Mouse (Mus musculus) layer of hippocampus, postnatal 36 days (tissue): ENCODE results near the gene Chst10. TPM values are rescaled to one million over a fixed set of nuclear protein-coding genes. Genes with fewer than 3 reads are reported as not detected.
A peak's percentile ranks its signal among the peaks of the same experiment; 100 is the strongest.

Experiments
- DNase-seq, 2 experiments: peaks; one replicate each; pipeline ENCODE4 v3.0.0; 2022
- total RNA-seq, 2 experiments: library from RNA; stranded (reverse); gene quantifications; 2 replicates each; pipeline ENCODE4 v1.2.3; 2021

The Chst10 gene
- total RNA-seq, result 10 to 100 TPM; 52.2 to 55.2 TPM

GRCm38 (mm10) chr1:38897431-38898248 lies at the start of gene Chst10:
Gene Chst10, minus strand, starts transcription at chr1:38898161.
- DNase-seq, result peak; percentile 81 to 83

DNA sequence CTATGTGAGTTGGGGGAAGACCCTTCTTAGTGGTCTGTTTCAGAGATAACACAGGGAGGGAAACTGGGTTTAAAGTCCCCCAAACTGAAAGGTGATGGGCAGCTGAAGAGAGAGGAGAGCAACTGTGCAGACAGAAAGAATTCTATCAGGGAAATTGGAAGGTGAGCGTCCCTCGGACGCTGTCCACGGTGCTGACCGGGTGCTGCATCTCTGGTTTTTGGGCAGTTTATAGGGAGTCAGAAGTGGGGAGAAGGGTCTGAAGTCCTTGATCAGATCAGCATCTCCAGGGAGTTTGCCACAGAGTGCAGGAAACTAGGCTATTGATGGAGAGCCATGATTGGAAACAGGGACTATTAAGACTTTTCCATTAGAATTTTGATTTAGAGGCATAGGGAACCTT lies 41.6 kb upstream of the Chst10 start:
- no peak for DNase-seq

- DNase-seq, result no peak
Measured at GRCm38 (mm10) chr1:38938849-38939248, 40.9 kb upstream of the Chst10 start, which contains the start of gene Nms. Gene Nms, plus strand, starts transcription at chr1:38939149.

DNA sequence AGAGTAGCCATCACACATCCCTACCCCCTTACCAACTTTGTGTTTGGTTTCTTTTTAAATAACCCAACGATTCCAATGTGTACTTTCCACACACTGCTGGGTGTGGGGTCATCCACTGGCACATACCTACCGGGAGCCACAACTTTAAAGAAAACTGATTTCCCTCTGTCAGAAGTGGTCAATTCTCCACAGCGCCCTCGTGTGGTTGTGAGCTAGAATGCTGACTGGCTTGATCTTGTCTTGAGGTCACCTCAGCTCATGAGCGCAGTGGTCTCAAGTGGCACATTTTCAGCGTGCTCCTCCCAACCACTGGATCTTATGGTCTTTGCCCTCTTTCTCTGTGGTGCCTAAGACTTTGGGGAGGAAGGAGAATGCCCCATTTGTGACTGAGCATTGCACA lies 38.8 kb upstream of the Chst10 start:
- peak; percentile 14 to 15 for DNase-seq

DNA sequence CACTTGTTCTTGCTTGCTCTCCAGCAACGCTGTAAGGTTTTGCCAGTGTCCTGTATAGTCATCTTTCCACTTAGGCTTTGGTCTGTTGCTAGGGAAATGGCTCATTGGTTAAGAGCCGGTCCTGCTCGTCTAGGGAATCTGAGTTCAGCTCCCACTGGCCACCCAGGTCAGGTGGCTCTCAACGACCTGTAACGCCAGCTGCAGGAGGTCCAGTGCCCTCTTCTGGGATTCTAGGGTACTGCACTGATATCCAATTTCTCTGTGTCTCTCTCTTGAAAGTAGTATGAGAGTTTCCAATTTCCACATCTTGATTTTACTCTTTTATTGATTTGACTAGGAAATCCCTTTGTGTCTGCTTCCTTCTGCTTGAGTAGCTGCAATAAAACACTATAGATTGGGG lies 36.7 kb upstream of the Chst10 start:
- no peak for DNase-seq

- DNase-seq, result peak; percentile 10 to 20
Measured at GRCm38 (mm10) chr1:38930767-38931166, 32.8 kb upstream of the Chst10 start.

- no peak for DNase-seq
Measured at GRCm38 (mm10) chr1:38929468-38929867, 31.5 kb upstream of the Chst10 start.

GRCm38 (mm10) chr1:38928996-38929395 lies 31.0 kb upstream of the Chst10 start:
- no peak for DNase-seq

- no peak for DNase-seq
Measured at GRCm38 (mm10) chr1:38903985-38904384, 6.0 kb upstream of the Chst10 start.

- DNase-seq, result no peak
Measured at GRCm38 (mm10) chr1:38902571-38902970, 4.6 kb upstream of the Chst10 start.

DNA sequence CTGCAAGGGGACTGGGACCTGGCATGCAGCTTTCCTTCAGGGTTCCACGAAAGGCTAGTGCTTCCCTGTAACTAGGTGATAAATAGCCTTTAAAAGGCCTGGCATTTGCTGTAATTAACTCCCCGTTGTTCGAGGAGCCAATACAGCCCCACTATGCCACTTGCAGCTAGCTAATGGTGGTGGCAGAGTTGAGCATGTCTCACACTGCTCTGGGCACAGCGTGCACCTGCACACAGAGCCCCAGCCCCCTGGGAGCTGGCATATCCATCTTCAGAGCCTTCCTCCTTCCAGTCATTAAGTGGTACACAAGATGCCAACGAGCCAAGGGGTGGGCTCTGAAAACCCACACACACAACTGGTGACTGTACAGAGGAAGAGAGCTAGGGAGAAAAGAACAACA lies 4.9 kb downstream of the Chst10 start:
- DNase-seq, result no peak

DNA sequence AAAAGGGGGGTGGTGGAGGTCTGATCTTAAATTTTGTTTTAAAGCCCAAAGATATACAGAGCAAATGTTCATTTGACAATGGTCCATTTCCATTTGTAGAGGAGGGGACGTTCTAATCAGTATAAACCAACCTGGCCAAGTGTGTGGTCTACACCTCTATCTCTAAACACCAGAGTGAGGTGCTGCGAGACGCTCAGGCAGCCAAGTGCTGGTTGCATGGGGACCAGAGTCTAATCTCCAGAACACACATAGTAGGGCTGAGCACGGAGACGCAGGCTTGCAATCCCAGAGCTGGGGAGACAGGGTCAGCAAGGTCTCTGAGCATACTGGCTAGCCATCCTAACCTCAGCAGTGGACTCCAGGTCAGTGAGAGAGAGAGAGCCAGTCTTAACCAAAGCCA lies 6.5 kb downstream of the Chst10 start:
- DNase-seq, result no peak

GRCm38 (mm10) chr1:38888803-38889202 lies 9.2 kb downstream of the Chst10 start:
- no peak for DNase-seq

- no peak for DNase-seq
Measured at GRCm38 (mm10) chr1:38887011-38887410, 10.9 kb downstream of the Chst10 start.

DNA sequence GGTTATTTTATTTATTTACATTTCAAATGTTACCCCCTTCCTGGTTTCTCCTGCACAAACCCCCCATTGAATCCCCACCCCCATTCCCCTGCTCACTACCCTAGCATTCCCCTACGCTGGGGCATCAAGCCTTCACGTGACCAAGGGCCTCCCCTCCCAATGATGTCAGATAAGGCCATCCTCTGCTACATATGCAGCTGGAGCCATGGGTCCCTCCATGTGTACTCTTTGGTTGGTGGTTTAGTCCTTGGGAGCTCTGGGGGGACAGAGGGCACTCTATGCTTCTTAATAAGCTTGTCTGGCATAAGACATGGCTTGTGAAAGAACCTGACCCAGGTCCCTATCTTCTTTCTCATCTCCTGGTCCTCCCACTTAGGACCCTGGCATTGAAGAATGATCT lies 11.4 kb downstream of the Chst10 start:
- DNase-seq, result no peak

DNA sequence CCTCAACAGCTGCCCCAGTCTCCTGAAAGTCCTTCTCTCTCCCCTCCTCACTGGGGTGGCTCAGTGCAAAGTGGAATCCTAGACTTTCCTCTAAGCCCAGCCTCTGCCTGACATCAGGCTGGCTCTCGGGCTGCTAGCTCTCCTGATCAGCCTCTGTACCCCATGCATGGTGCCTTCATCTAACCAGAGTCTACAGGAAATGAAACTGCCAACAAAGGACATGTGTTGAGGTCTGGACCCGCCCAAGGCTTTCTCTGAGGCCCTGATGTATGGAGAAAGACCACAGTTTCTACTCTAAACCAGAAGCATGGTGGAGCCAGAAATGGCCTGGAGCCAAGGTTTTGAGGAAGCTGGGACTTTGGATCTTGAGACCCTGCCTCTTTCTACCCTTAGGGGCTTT lies 12.0 kb downstream of the Chst10 start:
- DNase-seq, result no peak

- no peak for DNase-seq
Measured at GRCm38 (mm10) chr1:38883766-38884165, 14.2 kb downstream of the Chst10 start.

DNA sequence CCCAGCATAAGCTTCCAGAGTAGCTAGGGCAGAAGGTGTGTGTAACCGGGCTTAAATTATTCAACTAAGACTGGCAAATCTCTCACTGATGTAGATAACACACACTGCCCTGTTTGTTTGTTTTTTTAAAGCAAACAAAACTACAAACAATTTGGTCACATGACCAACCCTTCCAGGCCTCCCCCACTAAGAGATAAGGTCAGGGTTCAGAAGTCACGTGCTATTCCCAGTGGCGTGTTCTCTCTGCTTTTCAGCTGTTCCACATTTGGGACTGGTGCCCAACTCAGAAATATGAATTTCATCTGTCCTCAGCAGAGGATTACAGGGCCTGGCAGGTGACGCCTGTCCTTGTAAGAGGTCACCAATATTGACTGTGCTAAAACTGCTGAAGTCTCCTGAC lies 15.2 kb downstream of the Chst10 start:
- DNase-seq, result no peak

DNA sequence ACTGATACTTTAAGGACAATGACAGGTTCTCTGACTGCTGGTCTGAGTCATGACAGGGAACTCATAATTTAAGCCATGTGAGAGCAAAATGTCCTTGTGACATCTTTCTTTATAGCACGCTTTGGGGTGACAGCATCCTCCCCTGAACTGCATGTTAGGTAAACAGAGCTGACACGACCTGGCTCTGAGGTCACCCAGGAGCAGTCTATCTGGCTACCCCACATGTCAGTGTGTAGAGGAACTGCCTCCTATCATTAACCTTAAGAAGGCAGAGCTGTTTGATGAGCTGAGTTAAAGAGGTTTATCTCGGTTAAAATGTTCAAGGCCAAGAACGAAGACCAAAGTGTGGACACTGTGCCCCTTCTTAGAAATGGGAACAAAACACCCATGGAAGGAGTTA lies 16.6 kb downstream of the Chst10 start:
- DNase-seq, result no peak

DNA sequence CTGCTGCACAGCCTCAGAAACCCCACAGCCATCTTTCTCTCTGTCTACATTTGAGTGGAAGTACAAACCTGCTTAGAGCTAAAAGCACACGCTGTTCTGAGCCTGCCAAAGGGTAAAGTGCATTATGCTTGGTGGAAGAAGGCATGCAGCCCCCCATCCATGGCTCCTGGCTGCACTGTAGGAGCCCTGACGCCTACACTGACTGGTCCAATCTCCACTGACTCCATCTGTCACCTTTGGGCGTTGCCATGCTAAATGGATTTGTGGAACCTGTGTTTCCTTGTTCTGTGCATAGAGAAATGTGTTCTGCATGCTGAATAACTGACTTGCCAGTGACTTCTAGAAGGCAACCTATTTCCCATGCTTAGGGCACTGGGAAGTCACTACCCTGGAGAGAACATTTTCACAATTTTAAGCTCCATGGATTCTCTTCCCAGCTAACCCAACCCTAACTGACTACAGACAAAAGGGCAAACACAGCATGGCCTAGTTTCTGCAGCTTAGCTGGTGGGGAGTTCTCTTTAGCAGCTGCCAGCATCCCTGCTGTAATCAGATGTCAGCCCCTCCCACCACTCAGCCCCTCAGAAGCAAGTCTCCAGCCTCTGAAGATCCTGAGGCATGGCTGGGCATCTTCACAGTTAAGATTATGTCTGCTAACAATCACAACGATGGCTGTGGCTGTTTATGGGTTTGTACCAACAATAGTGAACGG lies 21.1 kb downstream of the Chst10 start:
- no peak for DNase-seq

DNA sequence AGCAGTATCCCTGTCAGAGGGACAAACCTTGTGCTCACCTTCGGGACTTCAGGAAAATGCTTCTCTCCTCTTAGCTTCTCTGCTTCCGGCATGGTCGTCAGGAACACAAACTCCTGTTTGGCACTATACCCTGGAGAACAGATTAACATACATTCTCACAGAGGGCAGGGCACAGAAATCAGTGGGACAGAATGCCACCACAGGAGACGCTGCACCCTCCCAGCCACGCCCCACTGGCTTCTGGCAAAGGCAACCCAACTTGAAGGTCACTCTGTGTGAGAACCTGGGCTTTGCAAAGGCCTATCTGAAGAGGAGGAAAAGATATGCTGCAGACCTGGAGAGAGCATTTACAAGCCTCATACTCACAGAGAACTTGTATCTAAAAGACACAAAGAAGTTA lies 24.1 kb downstream of the Chst10 start:
- DNase-seq, result no peak

DNA sequence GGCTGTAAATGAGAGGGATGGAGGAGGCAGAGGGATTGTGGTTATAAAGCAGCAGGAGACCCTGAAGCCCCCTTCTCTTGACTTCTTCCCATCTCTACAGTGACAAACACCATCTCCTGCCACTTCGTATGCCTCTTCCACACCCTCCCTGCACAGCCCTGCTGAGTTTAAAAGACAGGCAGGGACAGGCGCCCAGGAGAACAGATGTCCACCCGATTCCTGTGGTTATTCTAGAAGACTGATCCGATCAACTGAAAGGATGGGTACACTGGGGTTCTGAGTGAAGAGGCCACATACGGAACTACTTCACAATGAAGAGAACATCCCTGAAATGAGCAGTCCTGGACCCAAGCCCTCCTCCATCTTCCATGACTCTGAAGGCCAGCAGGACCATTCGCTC lies 26.1 kb downstream of the Chst10 start:
- no peak for DNase-seq

- no peak for DNase-seq
Measured at GRCm38 (mm10) chr1:38869398-38870195, 28.4 kb downstream of the Chst10 start.
